Mouse (Mus musculus): ENCODE results near the gene Npas1.

GRCm38 (mm10) chr7:16451656-16452055 is 25.9 kb downstream of the Npas1 start:
- no peak for TF ChIP-seq CTCF (IDR thresholded peaks at IDR 0.05; ENCODE audit: low read depth)
- no peak for TF ChIP-seq EP300 (IDR thresholded peaks at IDR 0.05; ENCODE audit: low read depth)
